Mouse (Mus musculus): Measurements from ENCODE around the gene Larp1b. TPM values are rescaled to one million over a fixed set of nuclear protein-coding genes. Genes with fewer than 3 reads are reported as not detected.

The Larp1b gene
- polyA plus RNA-seq, 1 experiment from 2014 or later: 9.8 TPM

- Histone ChIP-seq H3K9me3 (replicated peaks; ENCODE audit: control insufficient read depth, low read length) (no peaks in the 10 kb centered on the region), H3K9ac (ENCODE audit: low read depth, low read length) (no peak overlapping the region), H3K4me1 (ENCODE audit: control insufficient read depth, insufficient read depth, low read length) (no peaks in the 10 kb centered on the region), H3K27me3 (ENCODE audit: control insufficient read depth, insufficient read depth, low read length) (no peaks in the 10 kb centered on the region), H3K36me3 (ENCODE audit: control insufficient read depth, insufficient read depth, low read length) (no peaks in the 10 kb centered on the region), H3K4me3 (ENCODE audit: low read depth, low read length) (no peak overlapping the region), H3K27ac (ENCODE audit: low read depth, low read length) (no peak overlapping the region), H3K4me2 (no peak overlapping the region)
- ATAC-seq (replicated peaks; ENCODE audit: insufficient number of reproducible peaks, low FRiP score, low TSS enrichment): no peak
- WGBS (ENCODE audit: insufficient replicate concordance): 85% methylated on average over 3 of the region's 3 CpGs
Observed at GRCm38 (mm10) chr3:41009990-41010389, 60.4 kb downstream of the Larp1b start.

GRCm38 (mm10) chr3:41010701-41011100 lies 61.1 kb downstream of the Larp1b start:
- 70% methylated on average over 6 of the region's 6 CpGs for WGBS (ENCODE audit: insufficient replicate concordance)
- no peak overlapping the region for H3K27ac ChIP-seq (ENCODE audit: low read depth, low read length)
- H3K27me3 ChIP-seq (ENCODE audit: control insufficient read depth, insufficient read depth, low read length): no peaks in the 10 kb centered on the region
- no peak overlapping the region for H3K4me2 ChIP-seq
- H3K9ac ChIP-seq (ENCODE audit: low read depth, low read length): no peak overlapping the region
- H3K4me3 ChIP-seq (ENCODE audit: low read depth, low read length): no peak overlapping the region
- no peak for ATAC-seq (replicated peaks; ENCODE audit: insufficient number of reproducible peaks, low FRiP score, low TSS enrichment)
- H3K9me3 ChIP-seq (replicated peaks; ENCODE audit: control insufficient read depth, low read length): no peaks in the 10 kb centered on the region
- H3K36me3 ChIP-seq (ENCODE audit: control insufficient read depth, insufficient read depth, low read length): no peaks in the 10 kb centered on the region
- H3K4me1 ChIP-seq (ENCODE audit: control insufficient read depth, insufficient read depth, low read length): no peaks in the 10 kb centered on the region

- no peaks in the 10 kb centered on the region for H3K36me3 ChIP-seq (ENCODE audit: control insufficient read depth, insufficient read depth, low read length)
- ATAC-seq (replicated peaks; ENCODE audit: insufficient number of reproducible peaks, low FRiP score, low TSS enrichment): no peak
- H3K4me1 ChIP-seq (ENCODE audit: control insufficient read depth, insufficient read depth, low read length): no peaks in the 10 kb centered on the region
- H3K9ac ChIP-seq (ENCODE audit: low read depth, low read length): no peak overlapping the region
- no peaks in the 10 kb centered on the region for H3K27me3 ChIP-seq (ENCODE audit: control insufficient read depth, insufficient read depth, low read length)
- H3K4me3 ChIP-seq (ENCODE audit: low read depth, low read length): no peak overlapping the region
- no peak overlapping the region for H3K4me2 ChIP-seq
- WGBS (ENCODE audit: insufficient replicate concordance): 90% methylated on average over 7 of the region's 7 CpGs
- H3K9me3 ChIP-seq (replicated peaks; ENCODE audit: control insufficient read depth, low read length): no peaks in the 10 kb centered on the region
- H3K27ac ChIP-seq (ENCODE audit: low read depth, low read length): no peak overlapping the region
Observed at GRCm38 (mm10) chr3:41012451-41012850, 62.8 kb downstream of the Larp1b start.

- H3K9ac ChIP-seq (ENCODE audit: low read depth, low read length): no peak overlapping the region
- H3K4me1 ChIP-seq (ENCODE audit: control insufficient read depth, insufficient read depth, low read length): no peaks in the 10 kb centered on the region
- H3K9me3 ChIP-seq (replicated peaks; ENCODE audit: control insufficient read depth, low read length): no peaks in the 10 kb centered on the region
- no peak overlapping the region for H3K27ac ChIP-seq (ENCODE audit: low read depth, low read length)
- WGBS (ENCODE audit: insufficient replicate concordance): 75% methylated on average over 6 of the region's 6 CpGs
- ATAC-seq (replicated peaks; ENCODE audit: insufficient number of reproducible peaks, low FRiP score, low TSS enrichment): no peak
- no peak overlapping the region for H3K4me3 ChIP-seq (ENCODE audit: low read depth, low read length)
- H3K36me3 ChIP-seq (ENCODE audit: control insufficient read depth, insufficient read depth, low read length): no peaks in the 10 kb centered on the region
- H3K4me2 ChIP-seq: no peak overlapping the region
- H3K27me3 ChIP-seq (ENCODE audit: control insufficient read depth, insufficient read depth, low read length): no peaks in the 10 kb centered on the region
Observed at GRCm38 (mm10) chr3:41014946-41015345, 65.3 kb downstream of the Larp1b start.

GRCm38 (mm10) chr3:41018022-41018608 lies 68.5 kb downstream of the Larp1b start:
- Histone ChIP-seq H3K36me3 (ENCODE audit: control insufficient read depth, insufficient read depth, low read length) (no peaks in the 10 kb centered on the region), H3K4me2 (no peak overlapping the region), H3K9me3 (replicated peaks; ENCODE audit: control insufficient read depth, low read length) (no peaks in the 10 kb centered on the region), H3K27me3 (ENCODE audit: control insufficient read depth, insufficient read depth, low read length) (no peaks in the 10 kb centered on the region), H3K4me1 (ENCODE audit: control insufficient read depth, insufficient read depth, low read length) (no peaks in the 10 kb centered on the region), H3K9ac (ENCODE audit: low read depth, low read length) (no peak overlapping the region), H3K4me3 (ENCODE audit: low read depth, low read length) (no peak overlapping the region), H3K27ac (ENCODE audit: low read depth, low read length) (no peak overlapping the region)
- no peak for ATAC-seq (replicated peaks; ENCODE audit: insufficient number of reproducible peaks, low FRiP score, low TSS enrichment)
- whole genome bisulfite sequencing (ENCODE audit: insufficient replicate concordance): 73% methylated on average over 3 of the region's 3 CpGs

GRCm38 (mm10) chr3:41020687-41021086 lies 71.1 kb downstream of the Larp1b start:
- WGBS (ENCODE audit: insufficient replicate concordance): 75% methylated on average over 7 of the region's 7 CpGs
- Histone ChIP-seq H3K36me3 (ENCODE audit: control insufficient read depth, insufficient read depth, low read length) (no peaks in the 10 kb centered on the region), H3K9ac (ENCODE audit: low read depth, low read length) (no peak overlapping the region), H3K27me3 (ENCODE audit: control insufficient read depth, insufficient read depth, low read length) (no peaks in the 10 kb centered on the region), H3K9me3 (replicated peaks; ENCODE audit: control insufficient read depth, low read length) (no peaks in the 10 kb centered on the region), H3K4me3 (ENCODE audit: low read depth, low read length) (no peak overlapping the region), H3K27ac (ENCODE audit: low read depth, low read length) (no peak overlapping the region), H3K4me2 (no peak overlapping the region), H3K4me1 (ENCODE audit: control insufficient read depth, insufficient read depth, low read length) (no peaks in the 10 kb centered on the region)
- no peak for ATAC-seq (replicated peaks; ENCODE audit: insufficient number of reproducible peaks, low FRiP score, low TSS enrichment)

- WGBS (ENCODE audit: insufficient replicate concordance): 68% methylated on average over 6 of the region's 6 CpGs
- H3K36me3 ChIP-seq (ENCODE audit: control insufficient read depth, insufficient read depth, low read length): no peaks in the 10 kb centered on the region
Observed at GRCm38 (mm10) chr3:41021980-41022379, 72.4 kb downstream of the Larp1b start.

GRCm38 (mm10) chr3:41030705-41031104 lies 81.1 kb downstream of the Larp1b start:
- Histone ChIP-seq H3K36me3 (ENCODE audit: control insufficient read depth, insufficient read depth, low read length) (no peaks in the 10 kb centered on the region), H3K27ac (ENCODE audit: low read depth, low read length) (no peak overlapping the region), H3K9me3 (replicated peaks; ENCODE audit: control insufficient read depth, low read length) (no peaks in the 10 kb centered on the region), H3K9ac (ENCODE audit: low read depth, low read length) (no peak overlapping the region), H3K4me3 (ENCODE audit: low read depth, low read length) (no peak overlapping the region), H3K4me2 (no peak overlapping the region), H3K27me3 (ENCODE audit: control insufficient read depth, insufficient read depth, low read length) (no peaks in the 10 kb centered on the region), H3K4me1 (ENCODE audit: control insufficient read depth, insufficient read depth, low read length) (no peaks in the 10 kb centered on the region)
- ATAC-seq (replicated peaks; ENCODE audit: insufficient number of reproducible peaks, low FRiP score, low TSS enrichment): no peak
- WGBS (ENCODE audit: insufficient replicate concordance): 71% methylated on average over 1 of the region's 1 CpGs

More at GRCm38 (mm10) chr3:41021980-41022379, 72.4 kb downstream of the Larp1b start:
- Histone ChIP-seq H3K27ac (ENCODE audit: low read depth, low read length) (no peak overlapping the region), H3K9ac (ENCODE audit: low read depth, low read length) (no peak overlapping the region), H3K9me3 (replicated peaks; ENCODE audit: control insufficient read depth, low read length) (no peaks in the 10 kb centered on the region), H3K4me2 (no peak overlapping the region), H3K4me1 (ENCODE audit: control insufficient read depth, insufficient read depth, low read length) (no peaks in the 10 kb centered on the region), H3K4me3 (ENCODE audit: low read depth, low read length) (no peak overlapping the region), H3K27me3 (ENCODE audit: control insufficient read depth, insufficient read depth, low read length) (no peaks in the 10 kb centered on the region)
- no peak for ATAC-seq (replicated peaks; ENCODE audit: insufficient number of reproducible peaks, low FRiP score, low TSS enrichment)
